Mouse (Mus musculus) spleen, adult 2 months (tissue): Measurements from ENCODE around the gene AC124502.3.

Experiments
- CTCF ChIP-seq: fragments of 200-500 bp; IDR thresholded peaks from 2 replicates; pipeline ENCODE4 v1.5.1; 2011; ENCODE audit warnings: mild to moderate bottlenecking, inconsistent platforms; ENCODE audit not compliant: insufficient read depth, insufficient read length, insufficient replicate concordance; ENCODE audit errors: extremely low read depth
- POLR2A ChIP-seq: fragments of 200-500 bp; IDR thresholded peaks from 2 replicates; pipeline ENCODE4 v1.6.1; 2011; ENCODE audit warnings: low read depth, low read length, inconsistent platforms

GRCm38 (mm10) chr19:5053909-5054308 is 15.2 kb downstream of the AC124502.3 start:
- TF ChIP-seq CTCF, result peak; percentile 63; the same call in 1 of the 2 replicates
- no peak for TF ChIP-seq POLR2A
